Mouse (Mus musculus) left cerebral cortex, postnatal 10 days (tissue): ENCODE data around the gene Lamp1. TPM values are rescaled to one million over a fixed set of nuclear protein-coding genes. Genes with fewer than 3 reads are reported as not detected.

Source experiments
- DNase-seq, 2 experiments: peaks; one replicate each; pipeline ENCODE4 v3.0.0; 2021 to 2022; ENCODE audit warnings: low spot score in 2 of 2, mixed read lengths in 1 of 2; ENCODE audit errors: extremely low spot score in 1 of 2
- intact Hi-C: fragments of 180-260 bp; cut with DNase I; formaldehyde crosslinking; loops from one replicate; pipeline ENCODE4 v1.15.1; 2025
- total RNA-seq, 2 experiments: library from RNA; stranded (reverse); gene quantifications; 2 replicates each; pipeline ENCODE4 v1.2.3; 2021

Lamp1 gene
- total RNA-seq, 2 experiments from 2014 or later = 300 to 304 TPM

- intact Hi-C loops = loop anchor here (5.0 kb wide), 1 partner anchor 53 kb away; no protein-coding TSS in a partner anchor
- DNase-seq = no peak
Observed at GRCm38 (mm10) chr8:13159377-13159881, 468 bp downstream of the Lamp1 start.

GRCm38 (mm10) chr8:13160691-13161090, 1.7 kb downstream of the Lamp1 start:
- DNase-seq = no peak
- intact Hi-C loops = no loop called here

- intact Hi-C loops = no loop called here
Observed at GRCm38 (mm10) chr8:13162098-13162497, 3.1 kb downstream of the Lamp1 start.

GRCm38 (mm10) chr8:13163563-13163962, 4.6 kb downstream of the Lamp1 start:
- DNase-seq = no peak
- intact Hi-C loops = no loop called here

More at GRCm38 (mm10) chr8:13162098-13162497, 3.1 kb downstream of the Lamp1 start:
- DNase-seq = no peak

- DNase-seq = no peak
- intact Hi-C loops = no loop called here
Observed at GRCm38 (mm10) chr8:13164361-13164760, 5.4 kb downstream of the Lamp1 start.

GRCm38 (mm10) chr8:13170510-13170909, 11.5 kb downstream of the Lamp1 start:
- intact Hi-C loops = no loop called here
- DNase-seq = no peak

- DNase-seq = no peak
- intact Hi-C loops = no loop called here
Observed at GRCm38 (mm10) chr8:13174305-13174704, 15.3 kb downstream of the Lamp1 start.

- DNase-seq = no peak
- intact Hi-C loops = no loop called here
Observed at GRCm38 (mm10) chr8:13174811-13175210, 15.8 kb downstream of the Lamp1 start.

GRCm38 (mm10) chr8:13175650-13176049, 16.7 kb downstream of the Lamp1 start:
- intact Hi-C loops = no loop called here
- no peak for DNase-seq

GRCm38 (mm10) chr8:13177173-13177852, 18.4 kb downstream of the Lamp1 start:
- intact Hi-C loops = no loop called here

GRCm38 (mm10) chr8:13178137-13178536, 19.2 kb downstream of the Lamp1 start:
- no peak for DNase-seq
- intact Hi-C loops = no loop called here

More at GRCm38 (mm10) chr8:13177173-13177852, 18.4 kb downstream of the Lamp1 start:
- no peak for DNase-seq

GRCm38 (mm10) chr8:13179482-13179881, 20.5 kb downstream of the Lamp1 start:
- intact Hi-C loops = no loop called here
- no peak for DNase-seq

- intact Hi-C loops = no loop called here
- no peak for DNase-seq
Observed at GRCm38 (mm10) chr8:13179948-13180347, 21.0 kb downstream of the Lamp1 start.

GRCm38 (mm10) chr8:13180408-13180807, 21.4 kb downstream of the Lamp1 start:
- intact Hi-C loops = no loop called here
- DNase-seq = no peak

GRCm38 (mm10) chr8:13180911-13181690, 22.1 kb downstream of the Lamp1 start:
- intact Hi-C loops = no loop called here
- no peak for DNase-seq

GRCm38 (mm10) chr8:13181691-13181976, 22.7 kb downstream of the Lamp1 start:
- intact Hi-C loops = no loop called here
- DNase-seq = no peak

GRCm38 (mm10) chr8:13186819-13187218, 27.9 kb downstream of the Lamp1 start:
- intact Hi-C loops = no loop called here
- DNase-seq = no peak

GRCm38 (mm10) chr8:13187229-13187628, 28.3 kb downstream of the Lamp1 start:
- intact Hi-C loops = no loop called here

GRCm38 (mm10) chr8:13187638-13188037, 28.7 kb downstream of the Lamp1 start:
- intact Hi-C loops = no loop called here
- no peak for DNase-seq

More at GRCm38 (mm10) chr8:13187229-13187628, 28.3 kb downstream of the Lamp1 start:
- no peak for DNase-seq

- DNase-seq = no peak
- intact Hi-C loops = no loop called here
Observed at GRCm38 (mm10) chr8:13188052-13188555, 29.1 kb downstream of the Lamp1 start.
